Mouse (Mus musculus): ENCODE measurements around the gene Cxcl13. TPM values are rescaled to one million over a fixed set of nuclear protein-coding genes. Genes with fewer than 3 reads are reported as not detected.

Gene Cxcl13
- total RNA-seq, 2 experiments from 2014 or later: not detected

- no peak for DNase-seq
Observed at GRCm38 (mm10) chr5:95991339-95992292, 34.9 kb downstream of the Cxcl13 start.

GRCm38 (mm10) chr5:95997276-95997675, 40.5 kb downstream of the Cxcl13 start:
- DNase-seq: no peak

GRCm38 (mm10) chr5:96003348-96003747, 46.6 kb downstream of the Cxcl13 start:
- no peak for DNase-seq

- no peak for DNase-seq
Observed at GRCm38 (mm10) chr5:96008274-96008842, 51.6 kb downstream of the Cxcl13 start.

GRCm38 (mm10) chr5:96009076-96009475, 52.3 kb downstream of the Cxcl13 start:
- no peak for DNase-seq

Other genes with a start within 250 kb of the Cxcl13 start
- not detected for gene Gm7978, start 220.8 kb upstream of the Cxcl13 start, total RNA-seq (2021)
- not detected for gene Gm7982, start 214.9 kb upstream of the Cxcl13 start, total RNA-seq (2021)
- gene E330014E10Rik, start 181.0 kb upstream of the Cxcl13 start, total RNA-seq (2021): not detected
- 10 to 100 TPM; 30.9 to 32.8 TPM for gene Cnot6l, start 207.2 kb downstream of the Cxcl13 start, total RNA-seq (2021)

Data from gastrocnemius, postnatal 25 days (tissue).